Mouse (Mus musculus) intestine, postnatal 0 days (tissue): Measurements from ENCODE around the gene Top2a. TPM values are rescaled to one million over a fixed set of nuclear protein-coding genes. Genes with fewer than 3 reads are reported as not detected.
A peak's percentile ranks its signal among the peaks of the same experiment; 100 is the strongest.

Experiments
- ATAC-seq: fragments of 200-750 bp; cut with Nextera tagmentation; 2 replicates; pipeline ENCODE4 v1.8.0; 2017; ENCODE audit warnings: mild to moderate bottlenecking, moderate TSS enrichment, moderate library complexity
- H3K27ac ChIP-seq: fragments of 300-500 bp; sonication (generic); 2 replicates; pipeline ENCODE4 v1.5.1; 2014; ENCODE audit warnings: mild to moderate bottlenecking, low read depth, low read length, moderate library complexity
- H3K27me3 ChIP-seq: fragments of 300-500 bp; sonication (generic); replicated peaks from 2 replicates; pipeline ENCODE4 v1.6.1; 2014; ENCODE audit warnings: low read length, mixed read lengths; ENCODE audit not compliant: control insufficient read depth, insufficient read depth
- H3K36me3 ChIP-seq: fragments of 300-500 bp; sonication (generic); 2 replicates; pipeline ENCODE4 v1.6.1; 2014; ENCODE audit warnings: mild to moderate bottlenecking, moderate library complexity; ENCODE audit not compliant: control insufficient read depth, insufficient read depth
- H3K4me1 ChIP-seq: fragments of 300-500 bp; sonication (generic); replicated peaks from 2 replicates; pipeline ENCODE4 v1.6.1; 2014; ENCODE audit warnings: antibody characterized with exemption, low read length, mixed read lengths; ENCODE audit not compliant: control insufficient read depth, insufficient read depth
- H3K4me2 ChIP-seq: fragments of 300-500 bp; sonication (generic); replicated peaks from 2 replicates; pipeline ENCODE4 v1.6.1; 2014; ENCODE audit warnings: low read depth, mild to moderate bottlenecking, moderate library complexity
- H3K4me3 ChIP-seq: fragments of 300-500 bp; sonication (generic); 2 replicates; pipeline ENCODE4 v1.5.1; 2014; ENCODE audit warnings: low read depth, low read length
- H3K9ac ChIP-seq: fragments of 300-500 bp; sonication (generic); 2 replicates; pipeline ENCODE4 v1.6.1; 2014; ENCODE audit warnings: mild to moderate bottlenecking, low read depth, low read length
- H3K9me3 ChIP-seq: fragments of 300-500 bp; sonication (generic); 2 replicates; pipeline ENCODE4 v1.6.1; 2016; ENCODE audit warnings: mixed run types; ENCODE audit not compliant: control insufficient read depth
- CTCF ChIP-seq: sonication (generic); IDR thresholded peaks from 2 replicates; pipeline ENCODE4 v1.5.1; 2016; ENCODE audit warnings: low read depth, mild to moderate bottlenecking, control low read depth, antibody characterized with exemption, moderate library complexity
- WGBS: fragments of 180-500 bp; shearing (Covaris S2); extraction: QIAGEN DNeasy Blood & Tissue Kit; methylation state at CpG from one replicate; pipeline ENCODE4 v1.1.7; 2014; 5-methylcytosine and 5-hydroxymethylcytosine counted together
- polyA plus RNA-seq: library from polyadenylated mRNA; unstranded; fragments of >200 nt; fragmentation: Nextera tagmentation; extraction: Ambion mirVana; gene quantifications from 2 replicates; pipeline ENCODE4 v1.2.1, GENCODE M21; 2015

The Top2a gene
- polyA plus RNA-seq, 1 experiment from 2014 or later: 41.8 TPM

DNA sequence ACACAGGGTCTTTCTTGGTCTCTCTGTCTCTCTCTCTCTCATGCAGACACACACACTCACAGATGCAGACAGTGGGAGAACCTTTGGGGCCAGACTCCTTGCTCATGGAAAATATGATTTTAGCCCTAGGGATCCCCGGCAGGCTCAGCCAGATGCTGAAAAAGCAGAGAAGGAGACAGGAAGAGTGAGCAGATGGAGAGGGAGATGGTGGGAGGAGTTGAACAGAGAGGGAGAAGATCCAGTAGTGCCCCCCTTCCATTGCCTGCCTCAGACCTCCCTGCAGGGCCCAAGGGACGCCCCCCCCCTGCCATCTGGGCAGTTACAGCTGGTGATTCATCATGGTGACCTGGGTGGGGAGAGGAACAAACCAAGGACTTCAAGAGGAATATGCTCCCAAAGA lies 23.7 kb upstream of the Top2a start:
- H3K27me3 ChIP-seq: no peaks in the 10 kb centered on the region
- peak overlapping the region; percentile 50; the same call in 1 of the 2 replicates for H3K27ac ChIP-seq
- no peak overlapping the region for H3K9ac ChIP-seq
- H3K4me1 ChIP-seq: 0 out of 2 replicates have a peak, but pooled peaks cover 7% of the 10 kb centered on the region
- 69% methylated on average over 2 of the region's 2 CpGs for WGBS
- H3K36me3 ChIP-seq: peaks cover 24% of the 10 kb centered on the region
- H3K4me3 ChIP-seq: no peak overlapping the region
- no peak overlapping the region for H3K4me2 ChIP-seq
- H3K9me3 ChIP-seq: no peaks in the 10 kb centered on the region
- TF ChIP-seq CTCF: no peak
- no peak for ATAC-seq

DNA sequence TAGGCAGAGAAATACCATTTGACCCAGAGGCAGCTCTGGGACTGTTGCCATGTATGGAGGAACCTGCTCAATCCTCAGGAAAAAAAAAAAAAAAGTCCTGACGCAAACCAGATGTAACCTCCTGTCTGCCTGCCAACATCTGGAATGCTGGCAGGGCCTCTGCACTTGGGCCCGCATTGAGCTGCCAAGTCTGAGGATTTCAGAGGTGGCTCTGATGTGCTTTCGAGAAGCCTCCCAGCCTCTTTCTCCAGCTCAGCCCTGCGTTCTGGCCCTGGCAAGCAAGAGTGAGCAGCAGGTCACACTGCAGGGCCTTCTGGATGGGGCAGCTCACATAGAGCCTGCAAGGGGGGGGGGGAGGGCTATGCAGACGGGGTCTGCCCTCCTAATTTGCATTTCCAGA lies 23.1 kb upstream of the Top2a start:
- ATAC-seq: no peak
- Histone ChIP-seq H3K36me3 (peaks cover 24% of the 10 kb centered on the region), H3K9ac (no peak overlapping the region), H3K4me2 (no peak overlapping the region), H3K4me3 (no peak overlapping the region), H3K9me3 (no peaks in the 10 kb centered on the region), H3K4me1 (0 out of 2 replicates have a peak, but pooled peaks cover 7% of the 10 kb centered on the region), H3K27ac (peak overlapping the region; percentile 50; the same call in 1 of the 2 replicates), H3K27me3 (no peaks in the 10 kb centered on the region)
- WGBS: 43% methylated on average over 5 of the region's 5 CpGs
- no peak for TF ChIP-seq CTCF

DNA sequence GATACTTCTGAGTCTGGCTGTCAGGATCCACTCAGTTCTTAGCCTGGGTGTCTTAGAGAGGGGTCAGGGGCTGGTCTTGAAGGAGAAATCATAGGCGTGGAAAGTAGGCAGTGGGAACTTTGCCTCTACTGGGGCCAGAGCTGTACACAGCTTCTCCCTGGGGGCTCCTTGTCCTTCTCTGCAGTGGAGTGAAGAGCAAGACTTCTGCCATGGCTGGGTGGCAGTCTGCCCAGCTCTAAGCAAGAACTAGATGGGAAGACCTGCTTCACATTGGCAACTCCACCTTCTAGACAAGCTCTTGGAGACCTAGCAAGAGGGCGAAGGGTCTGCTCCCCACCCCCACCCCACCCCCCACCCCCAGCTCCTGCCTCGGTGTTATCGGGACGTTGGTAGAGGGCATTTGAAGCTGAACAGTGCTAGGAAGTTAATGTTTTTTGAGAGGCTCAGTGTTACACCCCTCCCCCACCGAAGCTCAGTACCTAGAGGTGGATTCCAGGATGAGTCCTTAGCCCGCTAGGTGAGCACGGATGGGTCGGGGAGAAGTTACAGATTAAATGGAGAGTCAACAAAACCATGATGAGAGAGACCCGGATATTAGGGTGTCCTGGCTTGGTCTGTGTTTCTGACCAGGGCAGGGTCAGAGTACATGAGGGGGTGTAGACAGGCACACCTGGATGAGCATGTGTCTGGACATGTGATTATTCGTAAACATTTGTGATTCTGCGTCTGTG lies 21.3 kb upstream of the Top2a start:
- no peak overlapping the region for H3K9ac ChIP-seq
- no peak for ATAC-seq
- 37% methylated on average over 12 of the region's 12 CpGs for WGBS

DNA sequence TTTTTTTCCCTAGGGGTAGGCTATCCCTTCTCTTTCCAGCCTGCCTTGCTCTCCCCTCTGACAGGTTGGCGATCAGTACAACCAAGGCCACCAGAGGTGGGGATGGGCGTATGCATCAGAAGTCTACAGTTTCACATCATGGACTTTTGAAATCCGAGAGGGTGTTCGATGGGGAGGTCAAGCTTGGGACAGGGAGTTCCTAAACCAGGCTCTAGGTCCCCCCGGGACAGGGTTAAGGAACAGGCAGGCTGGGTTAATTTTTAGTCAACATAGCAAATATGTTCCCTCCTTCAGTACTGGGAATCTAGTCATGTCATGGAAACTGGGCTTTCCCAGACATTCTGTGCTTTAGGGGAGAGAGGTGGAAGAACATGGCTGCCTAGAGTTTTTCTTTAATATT lies 20.3 kb upstream of the Top2a start:
- TF ChIP-seq CTCF: no peak
- Histone ChIP-seq H3K4me3 (no peak overlapping the region), H3K9me3 (no peaks in the 10 kb centered on the region), H3K27me3 (0 out of 2 replicates have a peak, but pooled peaks cover 3% of the 10 kb centered on the region), H3K36me3 (peaks cover 8% of the 10 kb centered on the region), H3K4me2 (no peak overlapping the region; the same call in 1 of the 2 replicates), H3K4me1 (0 out of 2 replicates have a peak, but pooled peaks cover 14% of the 10 kb centered on the region), H3K27ac (no peak overlapping the region), H3K9ac (no peak overlapping the region)
- no peak for ATAC-seq
- WGBS: 50% methylated on average over 5 of the region's 5 CpGs

More for the DNA sequence above, 21.3 kb upstream of the Top2a start:
- H3K27ac ChIP-seq: no peak overlapping the region
- H3K4me1 ChIP-seq: 0 out of 2 replicates have a peak, but pooled peaks cover 10% of the 10 kb centered on the region
- no peak for TF ChIP-seq CTCF
- H3K36me3 ChIP-seq: peaks cover 15% of the 10 kb centered on the region
- H3K27me3 ChIP-seq: 0 out of 2 replicates have a peak, but pooled peaks cover 3% of the 10 kb centered on the region
- no peak overlapping the region for H3K4me3 ChIP-seq
- H3K9me3 ChIP-seq: no peaks in the 10 kb centered on the region
- H3K4me2 ChIP-seq: peak overlapping the region; percentile 21; the same call in 1 of the 2 replicates

DNA sequence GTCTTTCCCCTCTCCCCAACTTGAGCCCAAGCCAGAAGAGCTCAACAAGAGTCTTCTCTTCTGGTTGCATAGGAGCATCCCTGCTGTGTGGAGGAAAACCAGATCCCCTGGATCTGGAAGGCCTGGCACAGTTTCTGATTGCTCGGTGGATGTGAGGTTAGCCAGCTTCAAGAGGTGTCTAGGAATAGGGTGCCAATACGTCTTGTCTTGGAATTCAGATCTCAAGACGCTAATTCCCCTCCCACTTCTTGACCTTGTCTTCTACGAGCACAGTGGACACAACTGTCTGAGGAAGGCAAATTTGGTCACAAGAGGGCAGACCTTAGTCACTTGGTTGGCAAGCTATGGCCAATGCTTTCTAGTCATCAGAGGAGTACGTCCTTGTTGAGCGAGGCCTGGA lies 19.6 kb upstream of the Top2a start:
- TF ChIP-seq CTCF: peak; percentile 51

DNA sequence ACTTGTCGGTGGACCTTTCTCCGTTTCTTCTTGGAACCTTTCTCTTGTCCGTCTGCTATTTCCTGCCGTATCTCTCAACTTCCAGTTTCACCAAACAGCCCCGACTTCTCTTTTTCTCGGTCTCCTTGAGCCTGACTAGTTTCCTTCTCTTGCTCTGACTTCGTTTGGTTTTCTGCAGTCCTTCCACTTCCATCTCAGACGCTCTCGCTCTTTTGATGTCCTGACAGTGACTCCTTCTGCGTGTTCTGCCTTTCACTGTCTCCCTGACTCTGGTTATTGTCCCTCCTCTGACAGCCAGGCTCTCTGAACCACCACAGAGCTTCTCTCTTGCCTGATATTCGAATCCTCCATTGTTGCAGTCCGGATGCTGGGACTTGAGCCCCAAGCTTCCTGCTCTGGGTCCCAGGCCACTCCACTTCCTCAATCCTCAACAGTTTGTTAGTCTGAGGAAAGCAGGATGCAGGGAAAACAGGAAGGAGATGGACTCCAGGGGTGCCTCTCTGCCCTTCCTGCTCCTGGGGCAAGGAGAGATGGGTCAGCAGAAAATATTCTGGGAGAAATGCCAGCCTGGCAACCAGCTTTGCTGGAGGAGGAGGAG lies 18.9 kb upstream of the Top2a start:
- H3K9ac ChIP-seq: peak overlapping the region; percentile 27
- ATAC-seq: no peak
- peak overlapping the region; percentile 92 for H3K4me2 ChIP-seq
- H3K4me3 ChIP-seq: peak overlapping the region; percentile 47
- peak overlapping the region; percentile 77 for H3K27ac ChIP-seq
- no peaks in the 10 kb centered on the region for H3K36me3 ChIP-seq
- no peak for TF ChIP-seq CTCF
- H3K4me1 ChIP-seq: 0 out of 2 replicates have a peak, but pooled peaks cover 14% of the 10 kb centered on the region
- 34% methylated on average over 12 of the region's 12 CpGs for WGBS
- H3K27me3 ChIP-seq: 0 out of 2 replicates have a peak, but pooled peaks cover 3% of the 10 kb centered on the region
- H3K9me3 ChIP-seq: no peaks in the 10 kb centered on the region

More for the DNA sequence above, 19.6 kb upstream of the Top2a start:
- H3K4me1 ChIP-seq: 0 out of 2 replicates have a peak, but pooled peaks cover 14% of the 10 kb centered on the region
- WGBS: 54% methylated on average over 6 of the region's 6 CpGs
- H3K9ac ChIP-seq: no peak overlapping the region
- H3K36me3 ChIP-seq: 0 out of 2 replicates have a peak, but pooled peaks cover 1% of the 10 kb centered on the region
- no peak overlapping the region for H3K4me3 ChIP-seq
- H3K27me3 ChIP-seq: 0 out of 2 replicates have a peak, but pooled peaks cover 3% of the 10 kb centered on the region
- no peak for ATAC-seq
- no peaks in the 10 kb centered on the region for H3K9me3 ChIP-seq
- no peak overlapping the region; the same call in 1 of the 2 replicates for H3K27ac ChIP-seq
- H3K4me2 ChIP-seq: peak overlapping the region; percentile 24; the same call in 1 of the 2 replicates
